In genomic region chr7:127932273-127933031, GRCm38 (mm10) we compare ENCODE assay signal across 9 mouse cellular contexts. TPM values are rescaled to one million over a fixed set of nuclear protein-coding genes. Genes with fewer than 3 reads are reported as not detected.
DNase-seq lines count a peak whose midpoint lies in the region; ATAC-seq and TF ChIP-seq lines count a peak whose summit lies in the region.
"Had no signal": no experiment of that assay in that cellular context is flagged by ENCODE, and none has a peak within 500 bp of the region (broad histone marks: within the 10 kb centered on the region; RNA-seq: fewer than 3 reads in every experiment).

No protein-coding gene starts in this region.

- peak; percentile 25; the same call in 1 of the 2 replicates for TF ChIP-seq CTCF in kidney, postnatal 0 days (IDR thresholded peaks at IDR 0.05; ENCODE audit: low read depth)

- no peak overlapping the region for H3K4me3 ChIP-seq in kidney, postnatal 0 days (replicated peaks; ENCODE audit: low read depth, low read length)

- no peaks in the 10 kb centered on the region for H3K36me3 ChIP-seq in kidney, postnatal 0 days (ENCODE audit: insufficient read depth, low read length)

- peak; percentile 19 for DNase-seq in cerebellum, adult 9-11 months
- DNase-seq in cerebellum, adult 11-12 months = no peak
- DNase-seq in embryo, embryonic 10.5 days (ENCODE audit: low spot score) = peak; percentile 70
- DNase-seq in kidney, postnatal 0 days (ENCODE audit: low spot score) = peak; percentile 52
- DNase-seq in lung, postnatal 14 days = peak; percentile 63
- DNase-seq in frontal cortex, postnatal 10 days (ENCODE audit: low spot score in 2 of 2) = no peak
- DNase-seq in heart, adult 11 months = no peak
- no peak for DNase-seq in right cerebral cortex, adult 18-20 months

- WGBS in kidney, postnatal 0 days = 19% methylated on average over 13 of the region's 13 CpGs

- peak overlapping the region; percentile 85 for H3K27ac ChIP-seq in kidney, postnatal 0 days
- H3K27ac ChIP-seq: macrophage had no signal

- 0 out of 2 replicates have a peak overlapping the region, but pooled peaks have one; percentile 8 for H3K4me2 ChIP-seq in kidney, postnatal 0 days (ENCODE audit: low read length)

- H3K9ac ChIP-seq in kidney, postnatal 0 days (ENCODE audit: low read depth, low read length) = no peak overlapping the region

- no peak; the same call in 1 of the 2 replicates for ATAC-seq in kidney, postnatal 0 days (replicated peaks; ENCODE audit: low FRiP score, low read depth)

- no peaks in the 10 kb centered on the region for H3K27me3 ChIP-seq in kidney, postnatal 0 days (ENCODE audit: insufficient read depth, low read length)

- H3K4me1 ChIP-seq in kidney, postnatal 0 days (replicated peaks; ENCODE audit: insufficient read depth, low read length) = peaks cover 31% of the 10 kb centered on the region

- no peaks in the 10 kb centered on the region for H3K9me3 ChIP-seq in kidney, postnatal 0 days (replicated peaks; ENCODE audit: low read length)

RNA-seq across cellular contexts. Expression of gene Prss8, which starts 2.5 kb away (rescaled TPM):
- 125 and 139 TPM in 2 replicates for polyA plus RNA-seq in kidney, postnatal 0 days (2015; fragmentation: Nextera tagmentation; extraction: Ambion mirVana)
- polyA plus RNA-seq: macrophage had no signal

RNA-seq across cellular contexts. Expression of gene Prss36, which starts 14.1 kb away (rescaled TPM):
- polyA plus RNA-seq in kidney, postnatal 0 days (2015; fragmentation: Nextera tagmentation; extraction: Ambion mirVana) = 11.7 and 13.0 TPM in 2 replicates

RNA-seq across cellular contexts. Expression of gene Kat8, which starts 20.1 kb away (rescaled TPM):
- 30.9 and 32.2 TPM in 2 replicates for polyA plus RNA-seq in kidney, postnatal 0 days (2015; fragmentation: Nextera tagmentation; extraction: Ambion mirVana)

RNA-seq across cellular contexts. Expression of gene Bckdk, which starts 28.6 kb away (rescaled TPM):
- 120 and 125 TPM in 2 replicates for polyA plus RNA-seq in kidney, postnatal 0 days (2015; fragmentation: Nextera tagmentation; extraction: Ambion mirVana)

RNA-seq across cellular contexts. Expression of gene Fus, which starts 34.8 kb away (rescaled TPM):
- polyA plus RNA-seq in kidney, postnatal 0 days (2015; fragmentation: Nextera tagmentation; extraction: Ambion mirVana) = 262 and 271 TPM in 2 replicates

Comparison
In these comparisons a context has a peak if more than half of its experiments do, and no peak if none do; other contexts are left out.
1. DNase-seq: peak in cerebellum, adult 9-11 months (single experiment), embryo, embryonic 10.5 days (single experiment), kidney, postnatal 0 days (single experiment) and lung, postnatal 14 days (single experiment); none in cerebellum, adult 11-12 months (single experiment), frontal cortex, postnatal 10 days (0 of 2), heart, adult 11 months (single experiment) and right cerebral cortex, adult 18-20 months (single experiment).